Comparison of ENCODE assay signal across 21 mouse cellular contexts in the genomic region with DNA sequence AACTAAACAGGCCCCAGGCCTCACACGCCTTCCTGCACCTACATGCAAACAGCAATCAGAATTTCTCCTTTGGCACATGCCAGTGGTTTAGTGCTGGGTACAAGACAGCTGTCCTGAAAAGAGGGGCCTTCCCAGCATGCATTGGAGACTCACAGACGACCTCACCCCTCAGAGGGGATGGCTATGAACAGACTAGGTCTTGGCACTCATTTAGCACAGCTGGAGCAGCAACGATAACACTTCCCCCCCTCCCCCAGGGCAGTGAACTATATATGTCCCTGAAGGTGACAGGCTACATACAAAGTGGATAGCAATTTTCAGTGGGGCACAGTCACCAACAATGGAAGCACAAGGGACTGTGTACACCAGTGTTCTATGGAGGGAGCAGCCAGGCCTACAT. TPM values are rescaled to one million over a fixed set of nuclear protein-coding genes. Genes with fewer than 3 reads are reported as not detected.
"Had no signal": no experiment of that assay in that cellular context is flagged by ENCODE, and none has a peak within 500 bp of the region (broad histone marks: within the 10 kb centered on the region; RNA-seq: fewer than 3 reads in every experiment).

No protein-coding gene starts in this region.

- H3K4me3 ChIP-seq: liver, embryonic 13.5 days; liver, embryonic 15.5 days; midbrain, embryonic 12.5 days; midbrain, embryonic 15.5 days; neural tube, embryonic 12.5 days had no signal

- H3K27ac ChIP-seq: liver, embryonic 13.5 days; liver, embryonic 15.5 days; macrophage; midbrain, embryonic 12.5 days; midbrain, embryonic 15.5 days; neural tube, embryonic 12.5 days had no signal

- H3K9ac ChIP-seq: liver, embryonic 13.5 days; liver, embryonic 15.5 days; liver, postnatal 0 days; midbrain, embryonic 12.5 days; midbrain, embryonic 15.5 days; neural tube, embryonic 12.5 days had no signal

- H3K4me2 ChIP-seq: liver, embryonic 11.5 days; liver, embryonic 13.5 days; liver, embryonic 15.5 days; midbrain, embryonic 12.5 days; midbrain, embryonic 15.5 days; neural tube, embryonic 12.5 days had no signal

- DNase-seq: liver, embryonic 13.5 days; liver, postnatal 0 days; lung, postnatal 36 days; right cerebral cortex, postnatal 25 days; right cerebral cortex, postnatal 4 days; spleen, adult 18-20 months; thymus, adult 18-20 months; thymus, postnatal 14 days; thymus, postnatal 36 days had no signal

- H3K36me3 ChIP-seq: liver, embryonic 13.5 days; liver, embryonic 15.5 days; midbrain, embryonic 12.5 days; midbrain, embryonic 15.5 days; neural tube, embryonic 12.5 days had no signal

- ATAC-seq: liver, postnatal 0 days; lung, postnatal 0 days; midbrain, embryonic 15.5 days had no signal

- H3K9me3 ChIP-seq: liver, embryonic 13.5 days; liver, embryonic 15.5 days; megakaryocyte, embryonic 14.5 days; midbrain, embryonic 12.5 days; midbrain, embryonic 15.5 days; neural tube, embryonic 12.5 days had no signal

RNA-seq across cellular contexts. Expression of a gene that starts 13.7 kb away (rescaled TPM):
- total RNA-seq: monocyte, adult 5-6 weeks; neutrophil, adult 5-6 weeks had no signal
- polyA plus RNA-seq: macrophage had no signal

RNA-seq across cellular contexts. Expression of a gene that starts 32.1 kb away (rescaled TPM):
- total RNA-seq: midbrain, postnatal 0 days; monocyte, adult 5-6 weeks; neutrophil, adult 5-6 weeks had no signal
- polyA plus RNA-seq: macrophage; midbrain, embryonic 15.5 days; neural tube, embryonic 14.5 days had no signal
